Mouse (Mus musculus): Measurements from ENCODE around the gene Slc26a9. TPM values are rescaled to one million over a fixed set of nuclear protein-coding genes. Genes with fewer than 3 reads are reported as not detected.

The Slc26a9 gene
- polyA plus RNA-seq, 1 experiment from 2014 or later, result 10.9 TPM

- H3K9ac ChIP-seq (replicated peaks; ENCODE audit: low read depth), result no peak overlapping the region
- peaks cover 5% of the 10 kb centered on the region; the same call in 1 of the 2 replicates for H3K4me1 ChIP-seq (ENCODE audit: insufficient read depth, low read depth, low read length)
- H3K36me3 ChIP-seq (ENCODE audit: insufficient read depth, low read length), result no peaks in the 10 kb centered on the region
- 0 out of 2 replicates have a peak overlapping the region, but pooled peaks have one; percentile 9 for H3K27ac ChIP-seq (ENCODE audit: low read length)
- H3K27me3 ChIP-seq (replicated peaks; ENCODE audit: insufficient read depth, low read length), result no peaks in the 10 kb centered on the region
- H3K9me3 ChIP-seq (ENCODE audit: low read length), result no peaks in the 10 kb centered on the region
- DNase-seq (ENCODE audit: low spot score), result peak; percentile 80
- 55% methylated on average over 3 of the region's 3 CpGs for WGBS
- peak; percentile 47 for ATAC-seq
- no peak for TF ChIP-seq EP300 (IDR thresholded peaks at IDR 0.05)
- no peak for TF ChIP-seq CTCF (IDR thresholded peaks at IDR 0.05)
- no peak overlapping the region for H3K4me3 ChIP-seq (ENCODE audit: low read depth, low read length)
- H3K4me2 ChIP-seq (replicated peaks; ENCODE audit: low read depth, low read length), result no peak overlapping the region
Observed at GRCm38 (mm10) chr1:131751181-131751890, 7.5 kb downstream of the Slc26a9 start.

- H3K4me2 ChIP-seq (replicated peaks; ENCODE audit: low read depth, low read length), result no peak overlapping the region
- no peaks in the 10 kb centered on the region for H3K9me3 ChIP-seq (ENCODE audit: low read length)
- TF ChIP-seq EP300 (IDR thresholded peaks at IDR 0.05) (no peak), CTCF (IDR thresholded peaks at IDR 0.05) (no peak)
- peaks cover 5% of the 10 kb centered on the region; the same call in 1 of the 2 replicates for H3K4me1 ChIP-seq (ENCODE audit: insufficient read depth, low read depth, low read length)
- no peak overlapping the region for H3K4me3 ChIP-seq (ENCODE audit: low read depth, low read length)
- H3K36me3 ChIP-seq (ENCODE audit: insufficient read depth, low read length), result no peaks in the 10 kb centered on the region
- ATAC-seq (no peak), DNase-seq (ENCODE audit: low spot score) (peak; percentile 61)
- WGBS, result 34% methylated on average over 10 of the region's 10 CpGs
- H3K27ac ChIP-seq (ENCODE audit: low read length), result 0 out of 2 replicates have a peak overlapping the region, but pooled peaks have one; percentile 9
- no peaks in the 10 kb centered on the region for H3K27me3 ChIP-seq (replicated peaks; ENCODE audit: insufficient read depth, low read length)
- H3K9ac ChIP-seq (replicated peaks; ENCODE audit: low read depth), result no peak overlapping the region
Observed at GRCm38 (mm10) chr1:131751891-131752311, 8.1 kb downstream of the Slc26a9 start.

DNA sequence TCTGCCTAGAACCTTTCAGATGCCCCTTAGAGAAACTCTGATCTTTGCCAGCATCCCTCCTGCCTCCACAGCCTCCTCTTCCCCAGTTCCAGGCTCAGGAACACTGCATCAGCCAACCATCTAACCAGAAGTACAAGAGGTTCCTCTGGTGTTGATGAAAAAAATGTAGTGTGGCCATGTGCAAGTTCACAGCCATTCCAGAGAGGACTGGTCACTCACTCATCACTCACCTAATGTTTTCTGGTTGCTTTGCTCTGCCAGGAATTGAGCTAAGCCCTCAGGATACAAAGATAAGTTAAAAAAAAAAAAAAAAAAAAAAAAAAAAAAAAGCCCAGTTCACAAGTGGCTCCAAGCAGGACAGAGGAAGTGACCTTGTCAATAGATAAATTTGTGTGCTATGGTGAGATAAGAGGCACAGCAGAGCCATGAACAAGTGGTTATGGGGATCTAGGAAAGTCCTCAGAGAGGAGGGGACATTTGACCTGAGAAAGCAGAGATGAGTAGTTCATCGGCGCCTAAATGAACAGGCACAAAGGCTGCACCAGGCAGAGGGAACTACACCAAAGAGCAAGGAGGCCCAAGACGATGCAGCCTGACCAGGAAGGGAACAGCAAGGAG is 10.5 kb downstream of the Slc26a9 start:
- DNase-seq (ENCODE audit: low spot score), result no peak
- Histone ChIP-seq H3K9me3 (ENCODE audit: low read length) (no peaks in the 10 kb centered on the region), H3K27ac (ENCODE audit: low read length) (0 out of 2 replicates have a peak overlapping the region, but pooled peaks have one; percentile 12), H3K36me3 (ENCODE audit: insufficient read depth, low read length) (no peaks in the 10 kb centered on the region), H3K27me3 (replicated peaks; ENCODE audit: insufficient read depth, low read length) (no peaks in the 10 kb centered on the region), H3K9ac (replicated peaks; ENCODE audit: low read depth) (no peak overlapping the region), H3K4me1 (ENCODE audit: insufficient read depth, low read depth, low read length) (peaks cover 5% of the 10 kb centered on the region; the same call in 1 of the 2 replicates), H3K4me3 (ENCODE audit: low read depth, low read length) (no peak overlapping the region), H3K4me2 (replicated peaks; ENCODE audit: low read depth, low read length) (no peak overlapping the region)
- TF ChIP-seq EP300 (IDR thresholded peaks at IDR 0.05) (no peak), CTCF (IDR thresholded peaks at IDR 0.05) (no peak)
- WGBS, result 36% methylated on average over 3 of the region's 3 CpGs
- ATAC-seq, result no peak

DNA sequence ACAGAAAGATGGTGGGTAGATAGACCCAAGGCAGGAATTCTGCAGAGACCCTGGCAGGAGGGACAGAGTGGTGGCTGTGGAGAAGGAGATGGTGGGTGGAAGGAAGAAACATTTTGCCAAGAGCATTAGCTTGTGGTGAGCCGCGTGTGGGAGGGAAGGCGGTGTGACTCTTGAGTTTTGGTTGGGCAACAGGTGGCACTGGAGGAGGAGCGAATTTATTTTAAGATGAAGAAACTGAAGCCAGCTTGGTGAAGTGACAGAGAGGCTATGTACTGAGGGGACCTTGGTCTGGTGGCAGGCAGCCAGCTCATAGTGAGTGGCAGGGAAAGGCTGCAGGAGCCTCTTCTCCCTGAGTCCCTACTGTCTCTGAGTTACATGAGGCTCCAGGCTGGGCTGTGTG is 11.1 kb downstream of the Slc26a9 start:
- no peak overlapping the region for H3K4me3 ChIP-seq (ENCODE audit: low read depth, low read length)
- peak; percentile 62 for DNase-seq (ENCODE audit: low spot score)
- H3K27me3 ChIP-seq (replicated peaks; ENCODE audit: insufficient read depth, low read length), result no peaks in the 10 kb centered on the region
- H3K9ac ChIP-seq (replicated peaks; ENCODE audit: low read depth), result no peak overlapping the region
- WGBS, result 53% methylated on average over 4 of the region's 4 CpGs
- peaks cover 6% of the 10 kb centered on the region; the same call in 1 of the 2 replicates for H3K4me1 ChIP-seq (ENCODE audit: insufficient read depth, low read depth, low read length)
- H3K36me3 ChIP-seq (ENCODE audit: insufficient read depth, low read length), result no peaks in the 10 kb centered on the region
- ATAC-seq, result peak; percentile 23
- 0 out of 2 replicates have a peak overlapping the region, but pooled peaks have one; percentile 12 for H3K27ac ChIP-seq (ENCODE audit: low read length)
- H3K9me3 ChIP-seq (ENCODE audit: low read length), result no peaks in the 10 kb centered on the region
- no peak overlapping the region for H3K4me2 ChIP-seq (replicated peaks; ENCODE audit: low read depth, low read length)
- no peak for TF ChIP-seq CTCF (IDR thresholded peaks at IDR 0.05)
- TF ChIP-seq EP300 (IDR thresholded peaks at IDR 0.05), result no peak

- Histone ChIP-seq H3K27ac (ENCODE audit: low read length) (no peak overlapping the region), H3K4me3 (ENCODE audit: low read depth, low read length) (no peak overlapping the region), H3K36me3 (ENCODE audit: insufficient read depth, low read length) (no peaks in the 10 kb centered on the region), H3K27me3 (replicated peaks; ENCODE audit: insufficient read depth, low read length) (no peaks in the 10 kb centered on the region), H3K4me2 (replicated peaks; ENCODE audit: low read depth, low read length) (no peak overlapping the region), H3K9me3 (ENCODE audit: low read length) (no peaks in the 10 kb centered on the region), H3K9ac (replicated peaks; ENCODE audit: low read depth) (no peak overlapping the region), H3K4me1 (ENCODE audit: insufficient read depth, low read depth, low read length) (peaks cover 10% of the 10 kb centered on the region; the same call in 1 of the 2 replicates)
- ATAC-seq (no peak), DNase-seq (ENCODE audit: low spot score) (no peak)
- TF ChIP-seq EP300 (IDR thresholded peaks at IDR 0.05) (no peak), CTCF (IDR thresholded peaks at IDR 0.05) (no peak)
- 90% methylated on average over 6 of the region's 6 CpGs for WGBS
Observed at GRCm38 (mm10) chr1:131757211-131757610, 13.4 kb downstream of the Slc26a9 start.

DNA sequence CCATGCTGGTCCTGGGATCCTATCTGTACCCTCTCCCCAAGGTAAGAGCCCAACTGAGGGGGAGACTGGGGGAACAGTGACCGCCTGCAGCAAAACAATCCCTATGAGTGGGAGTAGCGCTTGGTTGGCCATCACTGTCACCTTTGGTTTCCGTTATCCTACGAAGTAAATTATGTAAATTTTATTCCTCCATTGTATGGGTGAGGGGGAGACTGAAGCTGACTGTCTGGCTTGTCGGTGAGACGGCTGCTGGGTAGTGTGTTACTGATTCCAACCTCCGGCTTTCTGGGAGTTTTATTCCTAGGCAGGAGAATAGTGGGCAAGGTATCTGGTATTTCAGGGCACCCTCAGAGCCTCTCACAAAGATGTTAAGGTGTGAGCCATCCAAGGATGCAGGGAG is 15.0 kb downstream of the Slc26a9 start:
- TF ChIP-seq EP300 (IDR thresholded peaks at IDR 0.05) (no peak), CTCF (IDR thresholded peaks at IDR 0.05) (no peak)
- H3K27ac ChIP-seq (ENCODE audit: low read length), result no peak overlapping the region
- no peak overlapping the region for H3K9ac ChIP-seq (replicated peaks; ENCODE audit: low read depth)
- ATAC-seq (no peak), DNase-seq (ENCODE audit: low spot score) (no peak)
- no peak overlapping the region for H3K4me3 ChIP-seq (ENCODE audit: low read depth, low read length)
- WGBS, result 86% methylated on average over 7 of the region's 7 CpGs
- peaks cover 10% of the 10 kb centered on the region; the same call in 1 of the 2 replicates for H3K4me1 ChIP-seq (ENCODE audit: insufficient read depth, low read depth, low read length)
- no peaks in the 10 kb centered on the region for H3K36me3 ChIP-seq (ENCODE audit: insufficient read depth, low read length)
- no peaks in the 10 kb centered on the region for H3K9me3 ChIP-seq (ENCODE audit: low read length)
- no peaks in the 10 kb centered on the region for H3K27me3 ChIP-seq (replicated peaks; ENCODE audit: insufficient read depth, low read length)
- H3K4me2 ChIP-seq (replicated peaks; ENCODE audit: low read depth, low read length), result no peak overlapping the region

Measured in lung, postnatal 0 days (tissue).